Mouse (Mus musculus) embryonic facial prominence, embryonic 13.5 days (tissue): ENCODE results near the gene Irf3. TPM values are rescaled to one million over a fixed set of nuclear protein-coding genes. Genes with fewer than 3 reads are reported as not detected.

Experiments used
- ATAC-seq: fragments of 200-750 bp; cut with Nextera tagmentation; 2 replicates; pipeline ENCODE4 v1.8.0; 2017; ENCODE audit warnings: low read depth; ENCODE audit not compliant: insufficient number of reproducible peaks, insufficient read depth, low FRiP score, low TSS enrichment
- H3K27ac ChIP-seq: fragments of 300-500 bp; sonication (generic); 2 replicates; pipeline ENCODE4 v1.5.1; 2015; ENCODE audit warnings: moderate library complexity, mild to moderate bottlenecking, inconsistent platforms
- H3K27me3 ChIP-seq: fragments of 300-500 bp; sonication (generic); 2 replicates; pipeline ENCODE4 v1.6.1; 2015; ENCODE audit warnings: mild to moderate bottlenecking, inconsistent platforms
- H3K36me3 ChIP-seq: fragments of 300-500 bp; sonication (generic); 2 replicates; pipeline ENCODE4 v1.6.1; 2015; ENCODE audit warnings: mild to moderate bottlenecking, inconsistent platforms
- H3K4me1 ChIP-seq: fragments of 300-500 bp; sonication (generic); 2 replicates; pipeline ENCODE4 v1.6.1; 2015; ENCODE audit warnings: inconsistent platforms
- H3K4me2 ChIP-seq: fragments of 300-500 bp; sonication (generic); 2 replicates; pipeline ENCODE4 v1.6.1; 2015; ENCODE audit warnings: moderate library complexity, mild to moderate bottlenecking, inconsistent platforms
- H3K4me3 ChIP-seq: fragments of 300-500 bp; sonication (generic); 2 replicates; pipeline ENCODE4 v1.5.1; 2015; ENCODE audit warnings: mild to moderate bottlenecking, inconsistent platforms
- H3K9ac ChIP-seq: fragments of 300-500 bp; sonication (generic); 2 replicates; pipeline ENCODE4 v1.6.1; 2015; ENCODE audit warnings: mild to moderate bottlenecking, inconsistent platforms
- H3K9me3 ChIP-seq: fragments of 300-500 bp; sonication (generic); 2 replicates; pipeline ENCODE4 v1.6.1; 2016; ENCODE audit warnings: inconsistent platforms
- WGBS: fragments of 180-500 bp; shearing (Covaris S2); methylation state at CpG from one replicate; pipeline ENCODE4 v1.1.7; 2015; ENCODE audit warnings: mixed read lengths; 5-methylcytosine and 5-hydroxymethylcytosine counted together
- polyA plus RNA-seq: library from polyadenylated mRNA; unstranded; fragments of >200 nt; fragmentation: Nextera tagmentation; extraction: Ambion mirVana; gene quantifications from 2 replicates; pipeline ENCODE4 v1.2.1, GENCODE M21; 2015

Irf3 gene
- polyA plus RNA-seq, 1 experiment from 2014 or later: 99.7 TPM

DNA sequence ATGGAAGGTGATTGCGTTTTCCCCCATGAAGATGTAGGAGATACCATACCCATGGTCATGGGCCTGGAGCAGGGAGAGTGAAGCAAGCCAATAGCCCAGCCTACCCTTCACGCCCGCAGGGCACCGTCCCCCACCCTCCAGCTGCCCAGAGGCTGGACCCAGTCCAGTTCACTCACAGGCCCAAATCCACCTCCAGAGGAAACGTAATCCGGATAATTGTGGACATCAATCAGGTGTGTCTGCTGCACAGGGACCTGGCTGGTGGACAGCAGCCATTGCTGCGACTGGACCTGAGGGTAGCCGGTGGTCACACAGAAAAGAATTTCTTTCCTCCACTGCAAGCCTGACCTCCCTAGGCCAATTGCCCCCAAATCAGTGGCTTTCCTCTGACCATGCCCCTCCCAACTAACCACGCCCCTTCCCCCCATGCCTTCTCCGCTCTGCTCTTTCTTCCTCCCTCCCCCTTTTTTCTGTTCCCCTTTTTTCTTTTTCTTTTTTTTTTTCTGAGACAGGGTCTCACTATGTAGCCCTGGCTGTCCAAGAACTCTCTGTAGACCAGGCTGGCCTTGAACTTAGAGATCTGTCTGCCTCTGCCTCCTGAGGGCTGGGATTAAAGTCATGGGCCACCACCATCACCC, 37.5 kb upstream of the Irf3 start:
- H3K4me3 ChIP-seq: no peak overlapping the region
- H3K9ac ChIP-seq: 0 out of 2 replicates have a peak overlapping the region, but pooled peaks have one; percentile 21
- peaks cover 58% of the 10 kb centered on the region for H3K36me3 ChIP-seq
- no peaks in the 10 kb centered on the region for H3K27me3 ChIP-seq
- 0 out of 2 replicates have a peak, but pooled peaks cover 3% of the 10 kb centered on the region for H3K4me1 ChIP-seq
- no peak overlapping the region for H3K4me2 ChIP-seq
- WGBS: 87% methylated on average over 10 of the region's 10 CpGs
- ATAC-seq: no peak
- H3K27ac ChIP-seq: no peak overlapping the region
- H3K9me3 ChIP-seq: no peaks in the 10 kb centered on the region

DNA sequence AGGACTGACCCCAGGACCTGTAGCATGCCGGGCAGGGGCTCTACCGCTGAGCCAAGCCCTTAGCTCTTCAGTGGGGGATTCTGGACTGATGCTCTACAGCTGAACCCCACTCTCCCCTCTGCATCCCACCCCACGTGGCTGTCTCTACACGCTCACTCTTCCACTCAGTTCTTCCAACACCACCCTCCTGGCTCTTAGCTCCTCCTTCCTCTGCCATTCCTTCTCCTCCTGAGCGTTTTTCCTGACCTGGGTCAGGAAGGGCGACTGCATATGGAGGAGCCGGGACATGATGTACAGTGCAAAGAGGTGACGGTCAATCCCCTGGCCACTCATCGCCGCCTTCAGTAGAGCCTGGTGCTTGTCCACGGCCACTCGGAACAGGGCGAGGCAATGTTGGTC, 36.9 kb upstream of the Irf3 start:
- no peak overlapping the region for H3K9ac ChIP-seq
- 90% methylated on average over 13 of the region's 13 CpGs for WGBS
- ATAC-seq: no peak
- peaks cover 63% of the 10 kb centered on the region for H3K36me3 ChIP-seq
- no peak overlapping the region for H3K4me2 ChIP-seq
- no peaks in the 10 kb centered on the region for H3K27me3 ChIP-seq
- no peak overlapping the region for H3K27ac ChIP-seq
- no peaks in the 10 kb centered on the region for H3K9me3 ChIP-seq
- H3K4me1 ChIP-seq: 0 out of 2 replicates have a peak, but pooled peaks cover 3% of the 10 kb centered on the region
- no peak overlapping the region for H3K4me3 ChIP-seq

DNA sequence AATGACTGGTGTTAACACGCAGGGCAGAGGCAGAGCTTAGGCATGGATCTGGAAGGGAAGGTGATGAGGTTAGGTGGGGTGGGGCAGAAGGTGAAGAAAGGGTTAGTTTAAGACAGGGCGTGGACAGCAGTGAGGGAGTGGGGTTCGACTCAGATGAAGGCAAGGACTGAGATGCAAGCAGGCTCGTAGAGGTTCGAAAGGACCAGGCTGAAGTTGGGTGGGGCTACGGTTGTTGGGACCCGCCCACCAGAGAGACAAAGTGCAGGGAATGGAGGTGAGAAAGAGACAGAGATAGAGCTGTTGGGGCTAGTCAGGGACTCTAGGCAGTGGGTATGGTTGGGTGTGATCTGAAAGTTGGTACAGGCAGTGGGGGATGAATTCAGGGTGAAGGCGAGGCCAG, 35.1 kb upstream of the Irf3 start:
- H3K9me3 ChIP-seq: no peaks in the 10 kb centered on the region
- H3K4me2 ChIP-seq: no peak overlapping the region
- H3K4me3 ChIP-seq: no peak overlapping the region
- WGBS: 76% methylated on average over 8 of the region's 8 CpGs
- no peak overlapping the region for H3K9ac ChIP-seq
- H3K36me3 ChIP-seq: peaks cover 78% of the 10 kb centered on the region
- H3K27ac ChIP-seq: no peak overlapping the region
- no peaks in the 10 kb centered on the region for H3K27me3 ChIP-seq
- ATAC-seq: no peak
- no peaks in the 10 kb centered on the region for H3K4me1 ChIP-seq

DNA sequence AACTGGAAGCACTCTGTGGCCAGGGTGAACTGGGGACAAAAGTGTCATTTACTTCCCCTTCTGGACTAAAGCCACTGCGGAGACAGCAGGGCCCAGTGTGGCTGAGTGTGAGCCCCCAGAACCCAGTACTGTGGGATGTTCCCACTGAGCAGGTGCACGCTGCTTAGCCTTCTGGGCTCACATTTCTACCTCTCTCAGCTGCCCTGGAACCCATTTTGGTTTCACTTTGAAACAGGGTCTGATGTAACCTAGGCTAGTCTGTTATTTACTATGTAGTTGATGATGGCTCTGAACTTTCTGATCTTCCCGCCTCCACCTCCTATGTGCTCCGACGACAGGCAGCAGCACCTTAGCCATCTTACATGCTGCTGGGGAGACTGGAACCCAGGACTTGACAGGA, 34.6 kb upstream of the Irf3 start:
- Histone ChIP-seq H3K9me3 (no peaks in the 10 kb centered on the region), H3K36me3 (peaks cover 81% of the 10 kb centered on the region), H3K27ac (no peak overlapping the region)

DNA sequence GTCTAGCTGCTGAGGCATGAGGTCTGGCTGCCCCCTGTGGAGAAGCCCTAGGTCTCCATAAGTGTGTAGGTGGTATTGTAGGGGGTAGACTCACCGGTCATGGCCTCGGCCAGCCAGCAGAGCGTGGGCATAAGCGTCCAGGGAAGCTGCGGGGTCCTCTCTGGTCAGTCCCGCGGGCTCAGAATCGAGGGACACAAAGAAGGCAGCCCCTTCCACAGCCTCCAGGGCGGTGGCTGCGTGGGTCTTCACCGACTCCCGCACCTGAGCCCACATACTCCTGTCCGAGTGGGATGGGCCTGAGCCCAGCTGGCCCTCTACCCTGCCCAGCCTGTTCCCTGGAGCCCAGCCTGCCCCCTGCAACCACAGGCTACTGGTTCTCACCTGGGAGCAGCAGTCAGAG, 32.5 kb upstream of the Irf3 start:
- H3K27me3 ChIP-seq: no peaks in the 10 kb centered on the region
- H3K4me3 ChIP-seq: no peak overlapping the region
- H3K9ac ChIP-seq: no peak overlapping the region
- no peak overlapping the region for H3K27ac ChIP-seq
- H3K4me2 ChIP-seq: no peak overlapping the region
- H3K4me1 ChIP-seq: peaks cover 3% of the 10 kb centered on the region; the same call in 1 of the 2 replicates
- WGBS: 92% methylated on average over 13 of the region's 13 CpGs
- H3K9me3 ChIP-seq: no peaks in the 10 kb centered on the region
- no peak for ATAC-seq
- H3K36me3 ChIP-seq: peaks cover 73% of the 10 kb centered on the region

More for the DNA sequence above, 34.6 kb upstream of the Irf3 start:
- WGBS: 93% methylated on average over 5 of the region's 5 CpGs
- no peak overlapping the region for H3K9ac ChIP-seq
- H3K4me2 ChIP-seq: no peak overlapping the region
- no peaks in the 10 kb centered on the region for H3K4me1 ChIP-seq
- no peaks in the 10 kb centered on the region for H3K27me3 ChIP-seq
- no peak for ATAC-seq
- H3K4me3 ChIP-seq: no peak overlapping the region

DNA sequence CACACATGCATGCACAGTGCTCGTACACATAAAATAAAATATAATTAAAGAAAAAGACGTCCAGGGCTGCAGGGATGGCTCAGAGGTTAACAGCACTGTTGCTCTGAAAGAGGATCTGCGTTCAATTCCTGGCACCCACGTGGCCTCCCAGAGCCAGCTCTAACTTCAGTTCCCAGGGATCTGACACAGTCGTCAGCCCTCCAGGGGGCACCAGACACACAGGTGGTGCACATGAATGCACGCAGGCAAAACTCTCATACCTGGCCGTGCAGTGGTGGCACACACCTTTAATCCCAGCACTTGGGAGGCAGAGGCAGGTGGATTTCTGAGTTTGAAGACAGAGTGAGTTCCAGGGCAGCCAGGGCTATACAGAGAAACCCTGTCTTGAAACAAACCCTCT, 31.5 kb upstream of the Irf3 start:
- Histone ChIP-seq H3K4me3 (no peak overlapping the region), H3K36me3 (peaks cover 64% of the 10 kb centered on the region), H3K4me1 (peaks cover 6% of the 10 kb centered on the region), H3K27ac (no peak overlapping the region), H3K27me3 (no peaks in the 10 kb centered on the region), H3K9me3 (no peaks in the 10 kb centered on the region), H3K4me2 (no peak overlapping the region), H3K9ac (no peak overlapping the region)
- ATAC-seq: no peak
- WGBS: 77% methylated on average over 7 of the region's 7 CpGs

DNA sequence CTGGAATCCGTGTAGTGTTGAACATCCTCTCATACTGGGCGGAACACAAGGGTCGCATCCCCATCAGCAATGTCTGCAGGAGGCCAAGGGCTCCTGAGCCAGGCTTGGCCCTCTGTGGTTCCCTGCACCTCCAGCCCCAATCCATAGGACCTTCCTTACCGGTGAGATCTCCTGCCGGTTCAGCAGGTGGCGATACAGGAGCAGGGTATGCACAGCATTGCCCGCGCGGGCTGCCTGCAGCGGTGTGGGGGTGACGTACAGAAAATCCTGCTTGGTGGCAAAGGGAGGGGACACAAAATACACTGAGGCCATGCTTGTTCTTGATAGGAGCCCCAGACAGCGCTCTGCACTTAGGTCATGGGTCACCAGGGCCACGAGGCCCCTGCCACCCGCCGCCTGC, 30.8 kb upstream of the Irf3 start:
- Histone ChIP-seq H3K9ac (no peak overlapping the region), H3K4me2 (no peak overlapping the region), H3K27ac (no peak overlapping the region), H3K9me3 (no peaks in the 10 kb centered on the region), H3K27me3 (no peaks in the 10 kb centered on the region), H3K4me3 (no peak overlapping the region), H3K36me3 (peaks cover 57% of the 10 kb centered on the region), H3K4me1 (peaks cover 13% of the 10 kb centered on the region)
- ATAC-seq: no peak
- 76% methylated on average over 15 of the region's 15 CpGs for WGBS

DNA sequence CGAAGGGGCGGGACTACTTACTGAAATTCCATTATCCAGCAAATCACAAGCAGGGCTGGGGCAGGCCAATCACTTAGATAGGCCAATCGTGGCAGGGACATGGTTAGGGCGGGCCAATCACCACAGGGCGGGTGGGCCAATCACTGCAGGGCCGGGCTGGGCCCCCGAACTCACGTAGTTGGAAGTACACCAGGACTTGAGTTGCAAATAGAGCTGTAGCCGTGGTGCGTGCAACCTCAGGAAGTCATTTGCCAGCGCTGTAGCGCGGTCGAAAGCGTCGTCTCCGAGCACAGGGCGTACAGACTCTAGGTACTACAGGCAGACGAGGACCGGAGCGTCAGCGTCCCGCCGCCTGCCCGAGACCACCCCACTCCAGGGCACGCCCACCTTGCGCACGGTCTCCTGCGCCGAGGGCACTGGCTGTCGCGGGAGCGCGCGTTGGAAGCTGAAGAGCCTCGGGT, 27.2 kb upstream of the Irf3 start:
- Histone ChIP-seq H3K27ac (peak overlapping the region; percentile 91), H3K4me3 (peak overlapping the region; percentile 54), H3K27me3 (no peaks in the 10 kb centered on the region), H3K9ac (peak overlapping the region; percentile 77), H3K36me3 (peaks cover 29% of the 10 kb centered on the region), H3K4me2 (peak overlapping the region; percentile 75), H3K4me1 (peaks cover 32% of the 10 kb centered on the region), H3K9me3 (no peaks in the 10 kb centered on the region)
- WGBS: under 1% methylated on average over 36 of the region's 36 CpGs
- peak; percentile 94 for ATAC-seq

DNA sequence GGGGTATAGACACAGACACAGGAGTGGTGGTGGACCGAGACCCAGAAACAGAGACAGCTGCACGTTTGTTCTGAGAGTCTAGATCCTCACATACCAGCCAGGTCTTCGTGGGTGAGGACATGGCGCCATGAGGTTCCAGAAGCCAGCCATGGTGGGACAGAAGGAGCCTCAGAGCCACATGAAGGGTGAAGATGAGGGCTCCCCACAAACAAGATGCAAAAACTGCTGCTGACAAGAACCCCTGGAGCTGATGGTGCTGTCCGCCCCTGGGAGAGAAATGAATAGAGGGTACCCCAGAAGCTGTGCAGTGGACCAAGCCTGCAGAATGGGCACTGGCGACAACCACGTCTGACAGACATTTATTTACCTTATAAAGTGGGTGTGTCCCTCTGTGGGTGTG, 26.3 kb upstream of the Irf3 start:
- H3K9ac ChIP-seq: peak overlapping the region; percentile 77
- peak overlapping the region; percentile 75 for H3K4me2 ChIP-seq
- WGBS: 74% methylated on average over 7 of the region's 7 CpGs
- peak overlapping the region; percentile 54 for H3K4me3 ChIP-seq
- peaks cover 35% of the 10 kb centered on the region for H3K4me1 ChIP-seq
- H3K9me3 ChIP-seq: no peaks in the 10 kb centered on the region
- ATAC-seq: no peak
- H3K27me3 ChIP-seq: no peaks in the 10 kb centered on the region
- H3K27ac ChIP-seq: peak overlapping the region; percentile 91
- peaks cover 29% of the 10 kb centered on the region for H3K36me3 ChIP-seq

DNA sequence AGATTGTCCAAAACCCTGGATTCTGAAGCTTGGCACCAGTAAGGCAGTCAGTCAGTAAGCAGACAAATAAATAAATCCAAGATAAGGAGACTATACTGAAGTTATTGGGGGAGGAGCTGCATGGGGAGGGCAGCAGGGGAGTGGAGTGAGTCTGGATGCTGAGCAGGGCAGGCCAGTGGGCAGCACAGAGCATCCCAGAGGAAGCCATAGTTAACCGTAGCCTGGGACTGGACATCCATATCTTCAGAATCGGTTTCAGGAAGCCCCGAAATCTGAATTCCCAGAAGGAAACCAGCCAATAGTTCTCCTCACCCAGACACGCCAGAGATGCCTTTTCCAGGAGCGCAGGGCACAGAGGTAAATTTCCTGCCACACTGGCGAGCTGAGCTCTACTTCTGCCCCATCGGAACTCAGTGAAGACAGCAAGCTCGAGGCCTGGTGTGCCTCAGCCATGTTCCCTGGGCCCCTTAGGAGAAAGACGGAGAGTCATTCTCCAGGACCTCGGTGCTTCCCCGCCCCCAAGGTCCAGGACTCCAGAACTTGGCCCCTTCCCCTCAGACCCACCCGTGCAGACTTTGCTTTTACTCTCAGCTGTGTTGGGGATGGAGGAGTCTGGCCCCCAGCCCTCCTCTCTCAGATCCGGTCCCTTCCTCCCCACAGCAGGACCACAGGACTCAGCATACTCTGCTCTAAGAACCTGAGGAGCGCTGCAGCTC, 23.9 kb upstream of the Irf3 start:
- peak overlapping the region; percentile 60 for H3K4me3 ChIP-seq
- peak overlapping the region; percentile 92 for H3K27ac ChIP-seq
- peaks cover 35% of the 10 kb centered on the region for H3K36me3 ChIP-seq
- H3K4me2 ChIP-seq: peak overlapping the region; percentile 79
- no peaks in the 10 kb centered on the region for H3K27me3 ChIP-seq
- 34% methylated on average over 14 of the region's 14 CpGs for WGBS
- peaks cover 35% of the 10 kb centered on the region for H3K4me1 ChIP-seq
- H3K9ac ChIP-seq: peak overlapping the region; percentile 77
- H3K9me3 ChIP-seq: no peaks in the 10 kb centered on the region
- ATAC-seq: no peak

DNA sequence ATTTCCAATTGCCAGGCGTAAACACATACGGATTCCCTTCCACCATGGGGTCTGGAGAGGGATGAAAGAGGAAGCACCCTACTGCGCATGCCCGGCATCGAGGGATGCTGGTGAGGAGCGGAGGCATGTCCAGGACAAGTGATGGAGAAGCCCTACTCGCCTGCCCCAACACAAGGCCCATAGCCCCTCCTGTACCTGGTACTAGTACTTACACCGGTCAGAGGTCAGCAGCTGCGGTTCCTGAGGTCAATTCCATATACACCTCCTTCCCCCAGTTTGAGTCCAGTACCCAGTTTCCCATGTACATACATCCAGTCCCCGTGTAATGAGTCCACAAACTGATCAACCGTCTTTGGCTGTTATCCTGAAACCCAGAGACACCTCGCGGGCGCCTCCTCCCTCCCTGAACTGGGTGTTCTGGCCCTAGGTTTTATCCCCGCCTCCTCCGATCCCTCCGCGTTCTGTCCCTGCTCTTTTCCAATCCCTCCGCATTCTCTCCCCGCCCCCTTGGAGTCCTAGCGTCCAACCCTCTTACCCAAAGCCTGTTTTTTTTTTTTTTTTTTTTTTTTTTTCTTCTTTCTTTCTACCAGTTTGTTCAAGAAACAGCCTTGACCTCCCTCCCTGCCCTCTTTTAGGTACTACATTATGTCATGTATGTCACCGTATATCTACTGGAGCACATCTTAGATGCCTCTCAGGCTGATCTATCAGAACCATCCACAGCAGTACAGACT, 22.9 kb upstream of the Irf3 start, which contains the start of gene Cpt1c:
Cpt1c (minus strand) TSS at position 469 of the 734 bp plus-strand sequence.
- no peaks in the 10 kb centered on the region for H3K27me3 ChIP-seq
- ATAC-seq: no peak
- H3K36me3 ChIP-seq: peaks cover 44% of the 10 kb centered on the region
- peak within 1 kb of the TSS; percentile 92 for H3K27ac ChIP-seq
- peak within 1 kb of the TSS; percentile 77 for H3K9ac ChIP-seq
- WGBS: 1% methylated on average over 22 of the region's 22 CpGs
- H3K9me3 ChIP-seq: no peaks in the 10 kb centered on the region
- H3K4me3 ChIP-seq: peak within 1 kb of the TSS; percentile 60
- H3K4me1 ChIP-seq: peaks cover 35% of the 10 kb centered on the region
- peak within 1 kb of the TSS; percentile 79 for H3K4me2 ChIP-seq
